Mouse (Mus musculus) hindbrain, postnatal 0 days (tissue): ENCODE measurements around the gene Pacs2. TPM values are rescaled to one million over a fixed set of nuclear protein-coding genes. Genes with fewer than 3 reads are reported as not detected.

ENCODE experiments used
- ATAC-seq: fragments of 200-750 bp; cut with Nextera tagmentation; 2 replicates; pipeline ENCODE4 v1.8.0; 2017; ENCODE audit warnings: mild to moderate bottlenecking, moderate TSS enrichment, moderate library complexity
- DNase-seq: peaks from one replicate; pipeline ENCODE4 v3.0.0-alpha.2; 2015; ENCODE audit warnings: low spot score
- H3K27ac ChIP-seq: fragments of 300-500 bp; sonication (generic); 2 replicates; pipeline ENCODE4 v1.5.1; 2014; ENCODE audit warnings: mild to moderate bottlenecking
- H3K27me3 ChIP-seq: fragments of 300-500 bp; sonication (generic); 2 replicates; pipeline ENCODE4 v1.6.1; 2014; ENCODE audit warnings: low read length, mixed read lengths; ENCODE audit not compliant: insufficient read depth
- H3K36me3 ChIP-seq: fragments of 300-500 bp; sonication (generic); 2 replicates; pipeline ENCODE4 v1.6.1; 2014; ENCODE audit warnings: low read length, mixed read lengths; ENCODE audit not compliant: insufficient read depth
- H3K4me1 ChIP-seq: fragments of 300-500 bp; sonication (generic); 2 replicates; pipeline ENCODE4 v1.6.1; 2014; ENCODE audit warnings: antibody characterized with exemption, low read length, mixed read lengths; ENCODE audit not compliant: insufficient read depth
- H3K4me2 ChIP-seq: fragments of 300-500 bp; sonication (generic); 2 replicates; pipeline ENCODE4 v1.6.1; 2014; ENCODE audit warnings: low read depth, mild to moderate bottlenecking, low read length, moderate library complexity, mixed read lengths
- H3K4me3 ChIP-seq: fragments of 300-500 bp; sonication (generic); 2 replicates; pipeline ENCODE4 v1.5.1; 2014; ENCODE audit warnings: low read length
- H3K9ac ChIP-seq: fragments of 300-500 bp; sonication (generic); replicated peaks from 2 replicates; pipeline ENCODE4 v1.6.1; 2014; ENCODE audit warnings: mild to moderate bottlenecking, low read length, moderate library complexity, mixed read lengths
- H3K9me3 ChIP-seq: fragments of 300-500 bp; sonication (generic); 2 replicates; pipeline ENCODE4 v1.6.1; 2016; ENCODE audit warnings: low read length, mixed read lengths
- CTCF ChIP-seq: IDR thresholded peaks from 2 replicates; pipeline ENCODE4 v1.5.1; 2016; ENCODE audit warnings: antibody characterized with exemption, control low read depth, low read depth
- WGBS: fragments of 180-500 bp; shearing (Covaris S2); extraction: QIAGEN DNeasy Blood & Tissue Kit; methylation state at CpG from one replicate; pipeline ENCODE4 v1.1.7; 2014; 5-methylcytosine and 5-hydroxymethylcytosine counted together
- polyA plus RNA-seq: library from polyadenylated mRNA; unstranded; fragments of >200 nt; fragmentation: Nextera tagmentation; extraction: Ambion mirVana; gene quantifications from 2 replicates; pipeline ENCODE4 v1.2.1, GENCODE M21; 2015
- total RNA-seq: library from RNA; depleted of rRNA; stranded (reverse); fragments of >200 nt; gene quantifications from 2 replicates; pipeline ENCODE4 v1.2.3, GENCODE M21; 2014

Gene Pacs2
- total and polyA plus RNA-seq, 2 experiments from 2014 or later: 20.3 to 111 TPM

DNA sequence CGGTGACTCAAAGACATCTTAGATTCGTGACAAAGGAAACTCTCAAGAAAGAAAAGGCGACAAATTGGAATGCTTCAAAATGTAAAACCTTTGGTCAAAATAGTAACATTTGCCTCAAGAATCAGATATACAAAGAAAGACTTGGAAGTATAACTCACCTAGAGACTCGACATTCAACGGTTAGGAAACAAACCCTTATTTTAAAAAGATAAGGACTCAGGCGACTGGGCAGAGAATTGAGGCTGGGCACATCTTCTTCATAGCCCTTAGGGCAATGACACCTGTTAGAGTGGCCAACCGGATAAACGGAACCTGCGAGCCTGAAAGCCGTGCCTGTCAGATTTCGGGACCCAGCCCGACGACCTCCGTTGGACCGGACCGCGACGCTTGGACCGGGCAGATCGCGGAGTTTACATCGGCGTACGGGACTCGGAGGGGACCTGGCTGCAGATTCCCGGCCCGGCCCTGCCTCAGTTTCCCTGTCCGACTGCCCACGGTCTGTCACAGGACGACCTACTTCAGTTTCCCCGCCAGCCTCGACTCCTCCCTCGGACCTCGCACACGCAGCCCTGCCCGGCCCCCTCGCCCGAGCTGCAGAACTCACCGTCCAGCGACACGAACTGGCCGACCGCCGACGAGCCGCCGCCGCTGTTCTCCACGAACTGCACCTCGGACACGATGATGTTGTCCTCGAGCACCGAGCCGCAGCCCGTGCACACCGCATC, 14.6 kb upstream of the Pacs2 start:
- DNase-seq (peak; percentile 13), ATAC-seq (peak; percentile 13)
- under 1% methylated on average over 56 of the region's 56 CpGs for WGBS

DNA sequence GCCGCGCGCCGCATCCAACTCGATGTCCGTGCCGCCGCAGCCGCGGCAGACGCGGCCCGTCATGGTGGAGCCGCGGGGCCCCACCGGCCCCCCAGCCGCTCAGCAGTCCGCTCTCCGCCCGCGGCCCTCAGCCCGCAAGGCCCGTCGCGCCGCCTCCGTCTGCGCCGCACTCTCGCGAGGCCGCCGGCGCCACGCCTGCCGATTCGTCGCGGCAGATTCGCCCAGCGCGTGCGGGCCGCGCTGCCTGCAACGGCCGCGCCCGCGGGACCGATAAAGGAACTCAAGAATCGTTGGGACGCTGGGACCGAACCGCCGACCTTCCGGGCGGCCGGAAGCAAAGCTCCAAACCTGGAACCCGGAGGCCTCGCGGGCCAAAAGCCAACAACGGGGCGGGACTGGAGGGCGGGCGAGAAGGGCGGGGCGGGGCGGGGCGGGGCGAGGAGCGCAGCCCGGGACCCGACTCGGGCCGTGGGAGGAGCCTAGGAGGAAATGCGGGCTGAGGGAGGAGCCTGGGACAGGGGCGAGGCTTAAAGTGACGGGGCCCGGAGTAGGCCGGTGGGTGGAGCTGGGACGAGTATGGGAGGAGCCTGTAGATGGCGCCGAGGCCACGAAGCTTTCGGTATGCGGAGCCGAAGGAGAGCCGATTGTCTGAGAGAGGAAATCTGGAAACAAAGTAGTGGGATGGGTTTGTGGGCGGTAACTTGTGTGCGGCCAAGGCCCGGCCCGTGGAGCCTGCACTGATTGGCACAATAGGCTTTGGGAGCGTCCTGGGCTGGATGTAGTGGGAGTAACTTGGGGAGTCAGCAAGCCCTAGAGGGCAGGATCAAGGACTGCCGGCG, 13.8 kb upstream of the Pacs2 start, which contains the start of gene Brf1:
Gene Brf1 (minus strand): TSS at position 411 of the 839 bp plus-strand sequence.
- H3K4me3 ChIP-seq: peak within 1 kb of the TSS; percentile 75
- H3K4me1 ChIP-seq: peaks cover 8% of the 10 kb centered on the region
- WGBS: under 1% methylated on average over 86 of the region's 96 CpGs
- no peaks in the 10 kb centered on the region for H3K9me3 ChIP-seq
- DNase-seq: peak; percentile 97
- H3K27me3 ChIP-seq: no peaks in the 10 kb centered on the region
- TF ChIP-seq CTCF: 0 out of 2 replicates have a peak, but pooled peaks have one; percentile 5
- no peaks in the 10 kb centered on the region for H3K36me3 ChIP-seq
- ATAC-seq: peak; percentile 99
- H3K9ac ChIP-seq: peak within 1 kb of the TSS; percentile 88
- H3K27ac ChIP-seq: peak within 1 kb of the TSS; percentile 83
- peak within 1 kb of the TSS; percentile 87 for H3K4me2 ChIP-seq

More for the DNA sequence above, 14.6 kb upstream of the Pacs2 start:
- peak overlapping the region; percentile 87 for H3K4me2 ChIP-seq
- peak overlapping the region; percentile 83 for H3K27ac ChIP-seq
- H3K4me1 ChIP-seq: peaks cover 8% of the 10 kb centered on the region
- peak overlapping the region; percentile 75 for H3K4me3 ChIP-seq
- no peaks in the 10 kb centered on the region for H3K9me3 ChIP-seq
- H3K27me3 ChIP-seq: no peaks in the 10 kb centered on the region
- peak overlapping the region; percentile 88 for H3K9ac ChIP-seq
- no peaks in the 10 kb centered on the region for H3K36me3 ChIP-seq
- no peak for TF ChIP-seq CTCF

DNA sequence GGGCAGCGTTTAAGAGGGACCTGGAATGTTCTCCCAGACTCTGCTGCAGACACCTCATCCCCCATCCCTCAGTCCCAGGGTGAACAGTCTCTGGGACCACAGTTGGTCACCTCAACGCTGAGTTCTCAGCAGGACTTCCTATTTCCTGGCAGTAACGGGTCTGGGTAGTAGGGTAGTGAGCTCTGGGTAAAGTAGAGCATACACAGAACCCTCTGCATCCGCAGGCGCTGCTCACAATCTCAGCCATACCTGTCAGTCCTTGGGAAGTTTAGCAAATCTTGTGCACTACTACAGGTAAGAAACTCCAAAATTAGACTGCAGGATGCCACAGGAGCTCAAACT, 13.2 kb upstream of the Pacs2 start:
- Histone ChIP-seq H3K27me3 (no peaks in the 10 kb centered on the region), H3K4me2 (peak overlapping the region; percentile 87), H3K9me3 (no peaks in the 10 kb centered on the region), H3K36me3 (no peaks in the 10 kb centered on the region), H3K4me1 (peaks cover 8% of the 10 kb centered on the region), H3K27ac (peak overlapping the region; percentile 83), H3K4me3 (peak overlapping the region; percentile 75), H3K9ac (peak overlapping the region; percentile 88; the same call in 1 of the 2 replicates)
- WGBS: 2% methylated on average over 5 of the region's 5 CpGs
- ATAC-seq: no peak
- no peak for DNase-seq
- no peak for TF ChIP-seq CTCF

DNA sequence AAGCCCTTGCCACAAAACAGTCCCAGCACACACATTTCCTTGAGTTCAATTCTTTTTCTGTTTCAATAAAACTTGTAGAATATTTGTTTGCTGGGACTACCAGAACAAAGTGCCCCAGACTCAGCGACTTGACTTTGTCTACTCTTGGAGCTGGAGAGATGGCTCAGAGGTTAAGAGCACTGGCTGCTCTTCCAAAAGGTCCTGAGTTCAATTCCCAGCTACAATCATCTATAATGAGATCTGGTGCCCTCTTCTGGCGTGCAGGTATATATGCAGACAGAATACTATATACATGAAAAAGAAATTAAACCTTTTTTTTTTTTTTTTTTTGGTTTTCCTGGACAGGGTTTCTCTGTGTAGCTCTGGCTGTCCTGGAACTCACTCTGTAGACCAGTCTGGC, 11.6 kb upstream of the Pacs2 start:
- Histone ChIP-seq H3K27me3 (no peaks in the 10 kb centered on the region), H3K9me3 (no peaks in the 10 kb centered on the region), H3K4me1 (peaks cover 8% of the 10 kb centered on the region), H3K4me2 (no peak overlapping the region), H3K9ac (no peak overlapping the region), H3K4me3 (no peak overlapping the region), H3K27ac (no peak overlapping the region), H3K36me3 (no peaks in the 10 kb centered on the region)
- WGBS: 39% methylated on average over 2 of the region's 2 CpGs
- ATAC-seq: no peak
- TF ChIP-seq CTCF: peak; percentile 23
- no peak for DNase-seq

DNA sequence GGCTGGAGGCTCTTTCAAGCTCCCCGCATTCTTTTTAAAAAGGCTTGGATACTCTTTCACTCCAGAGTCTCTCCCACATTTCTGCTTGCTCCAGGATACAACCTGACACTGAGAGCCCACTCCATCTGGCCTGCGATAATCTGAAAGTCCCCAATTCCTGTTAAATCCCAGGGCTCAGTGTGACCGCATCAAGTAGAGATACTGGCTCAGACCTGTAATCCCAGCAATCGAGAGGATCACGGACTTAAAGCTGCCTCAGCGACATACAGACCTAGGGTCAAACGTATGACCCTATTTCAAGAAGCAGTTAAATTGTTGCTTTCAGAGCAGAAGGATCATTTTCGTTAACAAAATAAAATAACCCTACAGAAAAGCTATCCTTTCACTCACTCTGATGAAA, 10.3 kb upstream of the Pacs2 start:
- H3K4me1 ChIP-seq: 0 out of 2 replicates have a peak, but pooled peaks cover under 1% of the 10 kb centered on the region
- DNase-seq (no peak), ATAC-seq (no peak)
- H3K4me3 ChIP-seq: no peak overlapping the region
- H3K27me3 ChIP-seq: no peaks in the 10 kb centered on the region
- no peaks in the 10 kb centered on the region for H3K9me3 ChIP-seq
- WGBS: 80% methylated on average over 8 of the region's 8 CpGs
- no peak overlapping the region for H3K27ac ChIP-seq
- H3K9ac ChIP-seq: no peak overlapping the region
- H3K36me3 ChIP-seq: no peaks in the 10 kb centered on the region
- H3K4me2 ChIP-seq: no peak overlapping the region
- no peak for TF ChIP-seq CTCF

DNA sequence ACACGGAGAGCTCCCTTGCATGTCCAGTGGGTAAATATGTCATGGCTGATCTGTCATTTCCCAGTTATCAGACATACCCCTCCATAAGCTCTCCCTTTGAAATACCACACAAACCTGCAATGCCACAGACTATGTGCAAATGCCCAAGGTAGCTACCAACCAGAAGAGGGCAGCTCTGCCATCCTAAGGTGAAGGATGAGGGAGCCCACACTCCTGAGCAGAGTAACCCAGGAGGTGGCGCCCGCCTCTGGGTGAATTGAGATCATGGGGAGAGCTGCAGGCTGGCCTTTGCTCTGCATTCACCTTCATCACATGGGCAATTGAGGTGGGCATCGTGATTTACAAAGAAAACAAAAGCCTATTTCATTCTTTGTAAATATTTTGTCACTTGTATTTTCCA, 9.3 kb upstream of the Pacs2 start:
- H3K36me3 ChIP-seq: no peaks in the 10 kb centered on the region
- WGBS: 27% methylated on average over 4 of the region's 4 CpGs
- no peak for ATAC-seq

More for the DNA sequence above, 9.3 kb upstream of the Pacs2 start:
- H3K27me3 ChIP-seq: no peaks in the 10 kb centered on the region
- no peak overlapping the region for H3K4me2 ChIP-seq
- no peak overlapping the region for H3K4me3 ChIP-seq
- H3K4me1 ChIP-seq: no peaks in the 10 kb centered on the region
- H3K9me3 ChIP-seq: no peaks in the 10 kb centered on the region
- peak; percentile 74 for TF ChIP-seq CTCF
- no peak overlapping the region for H3K27ac ChIP-seq
- H3K9ac ChIP-seq: no peak overlapping the region
- peak; percentile 56 for DNase-seq
